Mouse (Mus musculus): ENCODE data around the gene Daxx. TPM values are rescaled to one million over a fixed set of nuclear protein-coding genes. Genes with fewer than 3 reads are reported as not detected.
"Not testable (repeated sequence)": the region's sequence is repeated elsewhere in the genome, so short reads cannot be mapped to it uniquely, and the experiment has no call there.

Gene Daxx
- polyA plus RNA-seq, 1 experiment from 2014 or later: 67.8 TPM

DNA sequence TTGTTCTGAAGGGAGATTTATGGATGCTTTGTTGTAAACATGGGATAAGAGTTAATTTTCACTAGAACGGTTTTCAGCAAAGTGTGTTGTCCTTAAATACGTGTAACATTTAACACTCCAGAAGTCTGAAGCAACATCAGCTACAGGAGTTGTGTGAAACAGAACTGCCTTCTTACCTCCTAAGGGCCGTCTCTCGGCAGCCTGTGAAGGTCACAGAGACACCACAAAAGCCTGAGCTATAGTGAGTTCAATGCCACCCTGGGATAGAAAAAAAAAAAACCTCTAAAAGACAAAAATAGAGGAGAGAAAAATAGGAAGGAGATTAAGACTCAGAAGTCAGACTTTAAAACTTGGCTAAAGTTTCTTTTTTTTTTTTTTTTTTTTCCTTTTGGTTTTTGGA lies 7.1 kb upstream of the Daxx start:
- DNase-seq (ENCODE audit: low spot score): no peak

DNA sequence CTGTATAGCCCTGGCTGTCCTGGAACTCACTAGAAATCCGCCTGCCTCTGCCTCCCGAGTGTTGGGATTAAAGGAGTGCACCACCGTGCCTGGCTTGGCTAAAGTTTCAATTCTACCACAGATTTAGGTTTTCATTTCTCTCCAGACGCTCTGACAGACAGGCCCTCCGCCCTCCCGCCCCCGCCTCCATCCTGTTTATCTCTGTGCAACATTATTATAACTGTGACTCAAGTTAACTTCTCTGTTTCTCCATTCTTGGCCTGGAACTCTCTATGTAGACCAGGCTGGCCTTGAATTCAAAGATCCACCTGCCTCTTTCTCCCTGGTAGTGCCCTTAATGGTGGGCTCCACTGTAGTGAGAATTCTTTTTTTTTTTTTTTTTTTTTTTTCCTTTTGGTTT lies 6.7 kb upstream of the Daxx start:
- no peak for DNase-seq (ENCODE audit: low spot score)

GRCm38 (mm10) chr17:33903911-33904651 lies 5.1 kb upstream of the Daxx start:
- not testable (repeated sequence) for DNase-seq (ENCODE audit: low spot score)

GRCm38 (mm10) chr17:33904835-33905234 lies 4.4 kb upstream of the Daxx start, which contains the start of gene Platr17:
Gene Platr17 (plus strand): TSS chr17:33905135.
- DNase-seq (ENCODE audit: low spot score): not testable (repeated sequence)

GRCm38 (mm10) chr17:33908331-33909076 lies 710 bp upstream of the Daxx start:
- peak; percentile 19 for DNase-seq (ENCODE audit: low spot score)

DNA sequence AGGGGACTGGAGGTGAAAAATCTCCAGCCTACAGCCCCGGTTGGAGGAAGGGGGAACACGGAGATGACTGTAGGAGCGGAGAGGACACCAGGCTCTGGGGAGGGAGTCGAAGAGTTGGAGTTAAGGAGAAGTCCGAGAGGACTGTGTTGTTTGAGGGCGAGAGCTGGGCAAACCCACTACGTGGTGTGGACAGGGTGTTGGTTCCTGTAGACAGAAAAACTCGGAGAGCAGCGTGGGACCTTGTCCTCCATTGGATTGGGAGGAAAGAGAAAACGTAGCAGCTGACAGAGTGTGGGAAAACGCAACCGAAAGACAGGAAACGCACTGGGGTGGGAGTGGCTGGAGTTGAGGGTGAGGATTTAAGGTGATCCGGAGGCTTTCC lies 646 bp downstream of the Daxx start:
- peak; percentile 46 for DNase-seq (ENCODE audit: low spot score)

DNA sequence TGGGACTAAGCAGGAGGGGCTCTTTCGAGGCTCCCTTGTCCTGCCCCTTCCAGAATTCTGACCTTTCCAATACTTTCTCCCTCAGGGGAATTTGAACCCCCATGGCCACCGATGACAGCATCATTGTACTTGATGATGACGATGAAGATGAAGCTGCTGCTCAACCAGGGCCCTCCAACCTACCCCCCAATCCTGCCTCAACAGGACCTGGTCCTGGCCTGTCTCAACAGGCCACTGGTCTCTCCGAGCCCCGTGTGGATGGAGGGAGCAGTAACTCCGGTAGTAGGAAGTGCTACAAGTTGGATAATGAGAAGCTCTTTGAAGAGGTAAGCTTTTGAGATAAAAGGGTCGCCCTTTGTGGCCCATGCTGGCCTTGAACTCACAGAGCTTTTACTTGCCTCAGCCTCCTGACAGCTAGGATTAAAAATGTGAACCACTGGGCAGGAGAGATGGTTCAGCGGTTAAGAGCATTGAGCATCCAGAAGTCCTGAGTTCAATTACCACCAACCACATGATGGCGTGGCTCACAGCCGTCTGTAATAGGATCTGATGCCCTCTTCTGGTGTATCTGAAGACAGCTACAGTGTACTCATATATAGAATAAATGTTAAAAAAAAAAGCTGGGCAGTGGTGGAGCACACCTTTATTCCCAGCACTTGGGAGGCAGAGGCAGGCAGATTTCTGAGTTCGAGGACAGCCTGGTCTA lies 1.3 kb downstream of the Daxx start:
- peak; percentile 29 for DNase-seq (ENCODE audit: low spot score)

GRCm38 (mm10) chr17:33911052-33911812 lies 2.0 kb downstream of the Daxx start:
- no peak for DNase-seq (ENCODE audit: low spot score)

DNA sequence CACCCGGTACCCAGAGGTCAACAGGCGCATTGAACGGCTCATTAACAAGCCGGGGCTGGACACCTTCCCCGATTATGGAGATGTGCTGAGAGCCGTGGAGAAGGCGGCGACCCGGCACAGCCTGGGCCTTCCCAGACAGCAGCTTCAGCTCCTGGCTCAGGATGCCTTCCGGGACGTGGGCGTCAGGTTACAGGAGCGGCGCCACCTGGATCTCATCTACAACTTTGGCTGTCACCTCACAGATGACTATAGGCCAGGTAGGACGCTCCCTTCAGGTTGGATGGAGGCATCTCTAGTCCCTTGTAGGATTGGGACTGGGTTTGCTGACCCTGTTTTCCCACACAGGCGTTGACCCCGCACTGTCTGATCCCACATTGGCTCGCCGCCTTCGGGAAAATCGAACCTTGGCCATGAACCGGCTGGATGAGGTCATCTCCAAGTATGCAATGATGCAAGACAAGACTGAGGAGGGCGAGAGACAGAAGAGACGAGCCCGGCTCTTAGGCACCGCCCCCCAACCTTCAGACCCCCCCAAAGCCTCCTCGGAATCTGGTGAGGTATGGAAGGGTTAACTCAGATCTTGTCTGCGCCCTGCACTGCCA lies 2.7 kb downstream of the Daxx start:
- no peak for DNase-seq (ENCODE audit: low spot score)

GRCm38 (mm10) chr17:33913264-33913663 lies 4.0 kb downstream of the Daxx start:
- DNase-seq (ENCODE audit: low spot score): no peak

DNA sequence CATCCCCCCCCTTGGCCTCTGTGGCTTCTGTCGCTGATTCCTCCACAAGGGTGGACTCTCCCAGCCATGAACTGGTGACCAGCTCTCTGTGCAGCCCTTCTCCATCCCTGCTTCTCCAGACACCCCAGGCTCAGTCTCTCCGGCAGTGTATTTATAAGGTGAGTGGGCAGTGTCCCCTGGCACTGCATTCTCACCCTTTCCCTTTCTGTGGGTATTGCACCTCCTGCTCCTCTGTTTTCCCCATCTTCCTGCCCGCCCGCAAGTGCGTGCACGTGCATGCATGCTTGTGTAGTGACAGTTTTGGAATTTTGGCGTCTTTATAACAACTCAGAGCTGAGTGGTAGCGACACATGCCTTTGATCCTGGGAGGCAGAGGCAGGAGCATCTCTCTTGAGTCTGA lies 4.7 kb downstream of the Daxx start:
- no peak for DNase-seq (ENCODE audit: low spot score)

DNA sequence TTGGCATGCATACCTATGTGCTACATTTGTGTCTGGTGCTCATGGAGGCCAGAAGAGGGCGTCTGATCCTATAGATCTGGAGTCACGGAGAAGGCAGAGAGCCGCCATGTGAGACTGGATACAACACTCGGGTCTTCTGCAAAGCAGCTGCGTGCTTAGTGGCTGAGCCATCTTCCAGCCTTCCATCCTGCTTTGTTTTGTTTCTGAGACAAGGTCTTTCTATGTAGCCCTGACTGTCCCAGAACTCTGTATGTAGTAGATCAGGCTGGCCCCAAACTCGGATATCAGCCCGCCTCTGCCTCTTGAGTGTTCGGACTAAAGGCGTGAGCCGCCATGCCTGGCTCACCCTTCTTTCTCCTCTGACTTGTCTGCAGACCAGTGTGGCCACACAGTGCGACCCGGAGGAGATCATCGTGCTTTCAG lies 5.8 kb downstream of the Daxx start:
- DNase-seq (ENCODE audit: low spot score): no peak

GRCm38 (mm10) chr17:33915671-33916250 lies 6.5 kb downstream of the Daxx start, which contains the start of the genes Tapbp and Zbtb22:
Gene Tapbp (plus strand): TSS chr17:33915899.
Gene Zbtb22 (plus strand): TSS chr17:33915904.
- DNase-seq (ENCODE audit: low spot score): peak; percentile 97

- peak; percentile 83 for DNase-seq (ENCODE audit: low spot score)
Observed at GRCm38 (mm10) chr17:33916294-33916693, 7.1 kb downstream of the Daxx start.

- DNase-seq (ENCODE audit: low spot score): no peak
Observed at GRCm38 (mm10) chr17:33916847-33917655, 7.8 kb downstream of the Daxx start.

DNA sequence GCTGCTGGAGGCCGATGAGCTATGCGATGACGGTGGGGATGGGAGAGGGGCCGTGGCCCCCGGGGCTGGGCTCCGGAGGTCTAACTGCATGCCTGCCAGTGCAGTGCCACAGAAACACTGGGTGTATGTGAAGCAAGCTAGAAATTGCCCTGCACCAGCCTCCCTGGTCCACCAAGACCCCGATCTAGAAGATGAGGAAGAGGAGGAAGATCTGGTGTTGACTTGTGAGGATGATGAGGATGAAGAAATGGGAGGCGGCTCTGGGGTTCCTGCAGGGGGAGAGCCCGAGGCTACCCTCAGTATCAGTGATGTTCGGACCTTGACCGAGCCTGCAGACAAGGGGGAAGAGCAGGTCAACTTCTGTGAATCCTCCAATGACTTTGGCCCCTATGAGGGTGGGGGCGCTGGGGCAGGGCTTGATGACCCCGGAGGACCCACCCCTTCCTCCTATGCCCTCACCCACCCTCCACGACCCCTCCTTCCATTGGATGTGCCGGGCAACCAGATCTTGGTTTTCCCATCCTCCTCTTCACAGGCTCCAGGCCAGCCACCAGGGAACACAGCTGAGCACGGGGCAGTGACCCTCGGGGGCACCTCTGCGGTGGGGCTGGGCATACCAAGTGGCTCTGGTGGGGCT lies 8.6 kb downstream of the Daxx start:
- no peak for DNase-seq (ENCODE audit: low spot score)

- no peak for DNase-seq (ENCODE audit: low spot score)
Observed at GRCm38 (mm10) chr17:33918293-33919203, 9.3 kb downstream of the Daxx start.
